Mouse (Mus musculus) liver, embryonic 11.5 days (tissue): Measurements from ENCODE around the gene Tubg1. TPM values are rescaled to one million over a fixed set of nuclear protein-coding genes. Genes with fewer than 3 reads are reported as not detected.
"Not testable (repeated sequence)": the region's sequence is repeated elsewhere in the genome, so short reads cannot be mapped to it uniquely, and the experiment has no call there.

Experiments
- ATAC-seq: fragments of 200-750 bp; cut with Nextera tagmentation; replicated peaks from 2 replicates; pipeline ENCODE4 v1.8.0; 2017; ENCODE audit warnings: moderate number of reproducible peaks, mild to moderate bottlenecking, moderate TSS enrichment, moderate library complexity; ENCODE audit not compliant: low FRiP score
- DNase-seq: peaks from one replicate; pipeline ENCODE4 v3.0.0-alpha.2; 2017; ENCODE audit warnings: low spot score
- H3K27ac ChIP-seq: fragments of 300-500 bp; sonication (generic); 2 replicates; pipeline ENCODE4 v1.5.1; 2014; ENCODE audit warnings: mild to moderate bottlenecking, low read depth, low read length, control low read depth
- H3K27me3 ChIP-seq: fragments of 300-500 bp; sonication (generic); replicated peaks from 2 replicates; pipeline ENCODE4 v1.6.1; 2014; ENCODE audit warnings: low read length, mixed read lengths; ENCODE audit not compliant: control insufficient read depth, insufficient read depth
- H3K36me3 ChIP-seq: fragments of 300-500 bp; sonication (generic); 2 replicates; pipeline ENCODE4 v1.6.1; 2014; ENCODE audit warnings: mild to moderate bottlenecking, low read length, moderate library complexity, mixed read lengths; ENCODE audit not compliant: control insufficient read depth, insufficient read depth
- H3K4me1 ChIP-seq: fragments of 300-500 bp; sonication (generic); replicated peaks from 2 replicates; pipeline ENCODE4 v1.6.1; 2014; ENCODE audit warnings: low read length, mixed read lengths; ENCODE audit not compliant: control insufficient read depth, insufficient read depth
- H3K4me2 ChIP-seq: fragments of 300-500 bp; sonication (generic); 2 replicates; pipeline ENCODE4 v1.6.1; 2014; ENCODE audit warnings: mild to moderate bottlenecking, control low read depth, moderate library complexity
- H3K4me3 ChIP-seq: fragments of 300-500 bp; sonication (generic); 2 replicates; pipeline ENCODE4 v1.5.1; 2014; ENCODE audit warnings: low read depth, low read length, control low read depth
- H3K9ac ChIP-seq: fragments of 300-500 bp; sonication (generic); 2 replicates; pipeline ENCODE4 v1.6.1; 2014; ENCODE audit warnings: low read depth, low read length, control low read depth
- H3K9me3 ChIP-seq: fragments of 300-500 bp; sonication (generic); 2 replicates; pipeline ENCODE4 v1.6.1; 2016; ENCODE audit warnings: low read length, inconsistent platforms, mixed read lengths; ENCODE audit not compliant: control insufficient read depth
- WGBS: fragments of 180-500 bp; shearing (Covaris S2); extraction: QIAGEN DNeasy Blood & Tissue Kit; methylation state at CpG from one replicate; pipeline ENCODE4 v1.1.7; 2014; 5-methylcytosine and 5-hydroxymethylcytosine counted together
- polyA plus RNA-seq: library from polyadenylated mRNA; unstranded; fragments of >200 nt; fragmentation: Nextera tagmentation; extraction: Ambion mirVana; gene quantifications from 2 replicates; pipeline ENCODE4 v1.2.1, GENCODE M21; 2014

Tubg1 gene
- polyA plus RNA-seq, 1 experiment from 2014 or later: 82.3 TPM

GRCm38 (mm10) chr11:101151063-101151462 lies 31.3 kb downstream of the Tubg1 start:
- WGBS: 35% methylated on average over 2 of the region's 2 CpGs
- no peak overlapping the region for H3K4me3 ChIP-seq

DNA sequence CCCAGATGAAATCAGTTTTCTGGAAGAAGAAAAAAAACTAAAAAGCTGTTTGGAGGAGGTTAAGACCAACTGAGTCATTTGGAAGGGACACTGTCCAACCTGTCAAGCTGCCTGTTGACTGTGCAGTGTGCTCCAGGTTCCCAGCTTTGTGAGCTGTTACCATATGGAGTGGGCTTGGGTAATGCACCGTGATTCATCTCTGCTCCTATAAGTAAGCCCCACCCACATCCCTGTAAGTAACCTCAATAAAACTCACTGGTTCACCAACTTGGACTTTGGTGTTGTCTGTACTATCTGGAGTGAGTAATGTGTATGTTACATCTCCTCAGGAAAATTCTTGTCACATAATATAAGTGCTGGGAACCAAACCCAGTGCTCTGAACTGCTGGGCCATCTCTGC lies 33.1 kb downstream of the Tubg1 start:
- H3K9me3 ChIP-seq: no peaks in the 10 kb centered on the region
- peaks cover 26% of the 10 kb centered on the region for H3K27me3 ChIP-seq
- no peak for DNase-seq
- H3K4me2 ChIP-seq: no peak overlapping the region
- no peak overlapping the region for H3K27ac ChIP-seq
- no peak for ATAC-seq
- WGBS: 58% methylated on average over 1 of the region's 1 CpGs
- H3K4me3 ChIP-seq: no peak overlapping the region
- no peak overlapping the region for H3K9ac ChIP-seq
- H3K36me3 ChIP-seq: no peaks in the 10 kb centered on the region
- H3K4me1 ChIP-seq: no peaks in the 10 kb centered on the region

More at GRCm38 (mm10) chr11:101151063-101151462, 31.3 kb downstream of the Tubg1 start:
- no peaks in the 10 kb centered on the region for H3K4me1 ChIP-seq
- no peak overlapping the region for H3K27ac ChIP-seq
- H3K9ac ChIP-seq: no peak overlapping the region
- H3K27me3 ChIP-seq: peaks cover 13% of the 10 kb centered on the region
- no peak for ATAC-seq
- no peak overlapping the region for H3K4me2 ChIP-seq
- no peaks in the 10 kb centered on the region for H3K36me3 ChIP-seq
- no peaks in the 10 kb centered on the region for H3K9me3 ChIP-seq
- no peak for DNase-seq

DNA sequence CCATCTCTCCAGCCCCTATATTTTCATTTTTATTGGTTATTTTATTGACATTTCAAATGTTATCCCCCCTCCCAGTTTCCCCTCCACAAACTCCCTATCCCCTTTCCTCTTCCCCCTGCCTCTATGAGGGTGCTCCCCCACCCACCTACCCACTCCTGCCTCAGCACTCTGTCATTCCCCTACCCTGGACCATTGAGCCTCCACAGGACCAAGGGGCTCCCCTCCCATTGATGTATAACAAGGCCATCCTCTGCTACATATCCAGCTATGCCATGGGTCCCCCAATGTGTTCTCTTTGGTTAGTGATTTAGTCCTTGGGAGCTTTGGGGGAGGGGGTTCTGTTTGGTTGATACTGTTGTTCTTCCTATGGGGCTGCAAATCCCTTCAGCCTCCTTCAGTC lies 34.9 kb downstream of the Tubg1 start:
- Histone ChIP-seq H3K36me3 (no peaks in the 10 kb centered on the region), H3K4me3 (no peak overlapping the region), H3K27me3 (peaks cover 40% of the 10 kb centered on the region)

DNA sequence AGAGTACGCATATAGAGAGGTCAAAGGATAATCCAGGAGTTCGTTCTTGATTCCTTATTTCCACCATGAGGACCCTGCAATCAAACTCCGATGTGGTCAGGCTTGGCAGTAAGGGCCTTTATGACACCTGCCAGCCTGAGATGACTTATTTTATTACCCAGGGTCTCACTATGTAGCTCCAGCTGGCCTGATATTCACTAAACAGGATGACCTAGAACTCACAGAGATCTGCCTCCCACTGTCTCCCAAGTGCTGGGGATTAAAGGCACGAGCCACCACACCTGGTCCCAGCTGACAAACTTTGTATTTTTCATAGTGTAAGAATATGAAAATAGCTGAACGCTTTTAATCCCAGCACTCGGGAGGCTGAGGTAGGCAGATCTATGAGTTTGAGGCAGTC lies 35.4 kb downstream of the Tubg1 start:
- DNase-seq: no peak
- Histone ChIP-seq H3K4me3 (no peak overlapping the region), H3K9ac (no peak overlapping the region), H3K27me3 (peaks cover 41% of the 10 kb centered on the region), H3K36me3 (no peaks in the 10 kb centered on the region), H3K4me2 (no peak overlapping the region; the same call in 1 of the 2 replicates), H3K27ac (no peak overlapping the region), H3K4me1 (no peaks in the 10 kb centered on the region), H3K9me3 (no peaks in the 10 kb centered on the region)
- WGBS: 60% methylated on average over 6 of the region's 6 CpGs
- ATAC-seq: no peak

More for the DNA sequence above, 34.9 kb downstream of the Tubg1 start:
- no peaks in the 10 kb centered on the region for H3K4me1 ChIP-seq
- DNase-seq (no peak), ATAC-seq (no peak)
- no peak overlapping the region for H3K9ac ChIP-seq
- H3K4me2 ChIP-seq: no peak overlapping the region
- H3K9me3 ChIP-seq: no peaks in the 10 kb centered on the region
- no peak overlapping the region for H3K27ac ChIP-seq

- Histone ChIP-seq H3K4me1 (no peaks in the 10 kb centered on the region), H3K9me3 (no peaks in the 10 kb centered on the region), H3K9ac (peak within 1 kb of the TSS; percentile 38), H3K4me2 (peak within 1 kb of the TSS; percentile 65), H3K4me3 (peak within 1 kb of the TSS; percentile 33), H3K27ac (no peak within 1 kb of the TSS), H3K36me3 (no peaks in the 10 kb centered on the region), H3K27me3 (peaks cover 41% of the 10 kb centered on the region)
- whole genome bisulfite sequencing: 6% methylated on average over 36 of the region's 36 CpGs
- ATAC-seq: no peak
- DNase-seq: peak; percentile 47
Measured at GRCm38 (mm10) chr11:101155728-101156371, 36.1 kb downstream of the Tubg1 start, which contains the start of gene Tubg2. Tubg2 (plus strand) TSS chr11:101155907.

DNA sequence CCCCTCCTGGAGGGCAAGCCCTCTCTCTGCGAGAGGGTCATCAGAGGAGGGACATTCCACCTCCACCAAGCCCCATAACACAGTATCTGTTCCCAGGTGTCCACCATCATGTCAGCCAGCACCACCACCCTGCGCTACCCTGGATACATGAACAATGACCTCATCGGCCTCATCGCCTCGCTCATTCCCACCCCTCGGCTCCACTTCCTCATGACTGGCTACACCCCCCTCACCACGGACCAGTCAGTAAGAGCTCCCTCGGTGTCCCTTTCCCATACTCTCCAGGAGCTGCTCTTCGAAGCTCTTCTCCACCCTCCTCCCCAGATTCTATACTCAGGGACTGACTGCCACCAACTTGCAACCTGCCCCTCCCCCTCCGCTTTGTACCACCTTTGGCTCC lies 40.4 kb downstream of the Tubg1 start:
- H3K4me2 ChIP-seq, ATAC-seq, H3K27ac ChIP-seq, DNase-seq, H3K36me3 ChIP-seq, H3K9ac ChIP-seq, H3K9me3 ChIP-seq, H3K4me3 ChIP-seq: not testable (repeated sequence)
- 64% methylated on average over 8 of the region's 10 CpGs for WGBS
- H3K4me1 ChIP-seq: peaks cover 11% of the 10 kb centered on the region
- peaks cover 79% of the 10 kb centered on the region for H3K27me3 ChIP-seq

DNA sequence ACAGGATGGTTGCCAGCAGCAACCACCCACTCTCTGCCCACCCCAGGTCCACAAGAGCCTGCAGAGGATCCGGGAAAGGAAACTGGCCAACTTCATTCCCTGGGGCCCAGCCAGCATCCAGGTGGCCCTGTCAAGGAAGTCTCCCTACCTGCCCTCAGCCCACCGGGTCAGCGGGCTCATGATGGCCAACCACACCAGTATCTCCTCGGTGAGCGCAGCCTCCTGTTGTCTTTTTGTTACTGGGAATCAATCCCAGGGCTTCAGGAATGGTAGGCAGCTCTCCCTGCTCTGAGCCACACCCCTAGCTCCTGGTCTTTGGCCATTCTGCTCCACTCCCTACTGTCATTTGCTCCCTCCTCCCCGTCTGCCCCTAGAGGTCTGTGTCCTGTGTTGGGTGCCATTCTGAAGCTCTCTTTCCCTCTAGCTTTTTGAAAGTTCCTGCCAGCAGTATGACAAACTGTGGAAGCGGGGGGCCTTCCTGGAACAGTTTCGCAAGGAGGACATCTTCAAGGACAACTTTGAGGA lies 41.3 kb downstream of the Tubg1 start:
- Histone ChIP-seq H3K27me3 (peaks cover 80% of the 10 kb centered on the region), H3K4me1 (peaks cover 14% of the 10 kb centered on the region)
- not testable (repeated sequence) for H3K36me3 ChIP-seq, H3K27ac ChIP-seq, ATAC-seq, H3K4me3 ChIP-seq, DNase-seq, H3K9me3 ChIP-seq, H3K4me2 ChIP-seq, H3K9ac ChIP-seq
- 76% methylated on average over 6 of the region's 8 CpGs for WGBS

DNA sequence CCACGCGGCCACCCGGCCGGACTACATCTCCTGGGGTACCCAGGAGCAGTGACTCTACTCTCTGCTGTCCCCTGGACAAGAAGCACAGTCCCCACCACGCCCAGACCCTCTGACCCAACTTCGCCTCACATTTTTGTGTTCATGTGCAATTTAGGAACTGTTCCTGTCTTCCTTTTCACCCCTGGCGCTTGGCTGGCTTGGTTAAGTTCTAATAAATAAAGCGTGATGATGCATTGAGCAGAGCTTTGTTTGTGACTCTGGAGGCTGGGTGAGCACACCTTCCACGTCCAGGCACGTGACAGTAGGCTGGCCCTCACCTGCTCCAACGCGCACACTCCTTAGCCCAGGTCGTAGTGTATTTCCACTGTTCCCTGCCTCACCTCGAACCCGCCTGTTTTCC lies 41.8 kb downstream of the Tubg1 start:
- Histone ChIP-seq H3K36me3 (peaks cover 4% of the 10 kb centered on the region), H3K4me2 (no peak overlapping the region), H3K9me3 (no peaks in the 10 kb centered on the region), H3K27ac (no peak overlapping the region), H3K9ac (no peak overlapping the region), H3K27me3 (peaks cover 80% of the 10 kb centered on the region), H3K4me1 (peaks cover 14% of the 10 kb centered on the region), H3K4me3 (no peak overlapping the region)
- WGBS: 80% methylated on average over 15 of the region's 15 CpGs
- no peak for DNase-seq
- ATAC-seq: no peak

DNA sequence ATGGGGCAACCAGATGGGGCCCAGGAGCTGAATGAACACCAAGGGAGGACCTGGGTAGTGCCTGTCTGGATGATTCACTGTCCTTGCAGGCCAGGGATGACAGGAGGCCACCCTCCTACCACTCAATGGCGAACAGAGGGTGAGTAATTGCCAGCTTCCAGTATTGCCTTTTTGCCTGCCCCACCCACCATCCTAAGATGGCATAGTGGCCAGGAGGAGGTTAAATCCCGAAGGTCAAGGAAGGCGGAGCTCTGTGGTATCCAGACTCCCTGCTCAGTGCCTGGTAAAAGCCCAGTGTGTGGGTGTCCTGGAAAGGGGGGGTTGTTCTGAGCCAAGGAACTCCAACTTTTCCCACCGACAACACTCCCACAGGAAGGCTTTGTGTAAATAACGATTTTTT lies 42.6 kb downstream of the Tubg1 start:
- Histone ChIP-seq H3K4me1 (peaks cover 14% of the 10 kb centered on the region), H3K9me3 (no peaks in the 10 kb centered on the region), H3K4me2 (no peak overlapping the region), H3K36me3 (peaks cover 7% of the 10 kb centered on the region), H3K27ac (no peak overlapping the region), H3K9ac (no peak overlapping the region), H3K27me3 (peaks cover 82% of the 10 kb centered on the region), H3K4me3 (no peak overlapping the region)
- no peak for ATAC-seq
- DNase-seq: no peak
- 65% methylated on average over 5 of the region's 5 CpGs for WGBS
